Mouse (Mus musculus) MEL (cell line): Measurements from ENCODE around the gene Srxn1.

Source experiments
- BHLHE40 ChIP-seq: IDR thresholded peaks from 2 replicates; pipeline ENCODE4 v1.6.1; 2012; ENCODE audit warnings: low read depth, mild to moderate bottlenecking, inconsistent platforms, low read length, improper control_type of control experiment, borderline replicate concordance
- TCF12 ChIP-seq: IDR thresholded peaks from 2 replicates; pipeline ENCODE4 v1.6.1; 2014; ENCODE audit warnings: low read depth, mild to moderate bottlenecking, inconsistent platforms, low read length, improper control_type of control experiment, moderate library complexity

- TF ChIP-seq BHLHE40: no peak
- no peak for TF ChIP-seq TCF12
Observed at GRCm38 (mm10) chr2:152101761-152102160, 3.6 kb upstream of the Srxn1 start.
